Mouse (Mus musculus): Measurements from ENCODE around the gene Ddx24.

Gene Ddx24

GRCm38 (mm10) chr12:103389982-103390381 is 35.6 kb downstream of the Ddx24 start:
- DNase-seq (ENCODE audit: low spot score in 2 of 2): no peak

DNA sequence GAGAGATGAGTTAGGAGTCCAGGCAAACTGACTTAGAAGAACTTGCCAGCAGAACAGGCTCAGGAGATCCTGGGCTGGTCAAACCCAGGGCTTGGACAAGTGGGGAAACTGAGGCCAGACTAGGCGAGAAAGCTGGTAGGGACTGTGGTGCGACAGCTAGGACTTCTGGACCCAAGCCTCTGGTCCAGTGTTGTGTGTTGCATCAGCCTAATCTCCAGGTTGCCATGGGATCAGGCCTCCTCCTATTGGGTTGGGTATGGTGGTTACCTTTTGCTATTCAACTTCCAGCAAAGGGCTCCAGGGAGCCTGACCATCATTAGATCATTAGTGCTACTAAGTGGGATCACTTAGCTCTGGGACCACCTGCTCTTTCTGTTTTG is 36.3 kb downstream of the Ddx24 start:
- no peak for DNase-seq (ENCODE audit: low spot score in 2 of 2)

DNA sequence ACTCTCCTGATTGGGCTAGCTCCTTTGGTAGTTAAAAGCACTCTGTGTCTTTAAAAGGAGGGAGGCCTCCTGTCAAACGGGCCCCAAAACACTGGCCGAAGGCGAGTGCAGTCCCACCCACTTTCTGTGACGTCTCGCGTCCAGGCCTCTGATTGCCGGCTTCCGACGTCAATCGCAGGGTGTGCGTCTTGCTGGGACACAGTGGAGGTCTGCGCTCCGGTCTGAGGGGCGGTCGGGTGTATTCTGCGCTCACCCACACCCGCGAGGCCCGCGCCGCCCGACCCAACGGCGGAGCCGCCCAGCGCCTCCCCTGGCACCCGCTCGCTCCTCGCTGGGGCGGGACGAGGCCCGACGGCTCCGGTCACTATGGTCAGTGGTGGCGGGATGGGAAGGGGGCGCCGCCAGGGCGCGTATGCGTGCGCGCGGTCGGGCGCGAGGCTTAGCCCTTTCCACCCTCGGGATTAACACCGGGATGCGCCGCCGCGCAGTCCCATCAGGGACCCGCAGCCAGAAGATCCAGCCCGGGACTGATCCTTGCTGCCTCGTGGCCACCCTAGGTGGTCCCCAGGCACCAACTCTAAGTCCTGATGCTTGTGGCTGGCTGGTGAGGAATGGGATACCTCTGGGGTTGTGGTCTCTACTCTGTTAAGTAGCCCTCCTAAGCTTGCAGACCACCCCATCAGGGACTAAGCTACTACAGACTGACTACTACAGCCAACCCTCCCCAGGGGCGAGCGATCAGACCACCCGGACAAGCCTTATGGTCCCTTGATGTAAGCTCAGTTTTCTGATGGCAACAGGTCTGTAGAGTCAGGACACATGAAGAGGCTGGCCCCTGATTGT is 36.9 kb downstream of the Ddx24 start, which contains the start of gene Otub2:
Gene Otub2 (plus strand): TSS at position 178 of the 843 bp plus-strand sequence.
- peak; percentile 95 to 96 for DNase-seq (ENCODE audit: low spot score in 2 of 2)

DNA sequence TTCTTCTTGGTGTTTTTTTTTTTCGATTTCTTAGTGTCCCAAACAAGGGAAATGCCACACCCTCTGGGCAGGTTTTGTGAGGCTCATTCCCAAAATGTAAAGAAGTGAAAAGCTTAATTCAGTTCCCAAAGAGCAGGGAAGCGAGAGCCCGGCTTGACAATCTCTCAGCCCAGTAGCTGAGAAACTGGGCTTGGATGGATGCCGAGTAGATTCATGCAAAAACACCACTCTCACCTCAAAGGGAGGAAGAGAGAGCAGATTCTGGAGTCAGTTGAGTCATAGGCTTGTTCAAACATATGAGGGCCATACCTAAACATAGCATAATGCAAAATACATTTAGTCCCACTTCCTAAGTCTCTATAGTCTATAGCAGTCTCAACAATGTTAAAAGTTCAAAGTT is 45.4 kb downstream of the Ddx24 start:
- DNase-seq (ENCODE audit: low spot score in 2 of 2): no peak

DNA sequence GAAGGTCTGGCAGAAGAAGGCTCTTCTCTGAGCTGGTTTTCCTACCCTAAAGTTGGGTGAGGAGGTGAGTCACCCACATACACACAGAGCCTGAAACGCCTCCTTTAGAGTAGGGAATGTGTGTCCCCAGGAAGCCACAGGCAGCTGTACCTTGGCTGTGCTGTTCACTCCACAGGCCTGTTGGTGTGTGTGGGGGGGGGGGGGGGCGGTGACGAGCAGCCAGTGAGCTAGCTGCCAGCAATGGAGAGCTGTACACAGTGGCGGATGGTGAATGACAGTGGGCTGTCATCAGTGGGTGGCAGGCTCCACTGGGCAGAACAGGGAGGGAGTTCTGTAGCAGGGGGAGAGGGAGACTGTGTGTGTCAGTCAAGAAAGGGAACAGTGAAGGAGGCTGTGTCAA is 48.9 kb downstream of the Ddx24 start:
- DNase-seq (ENCODE audit: low spot score in 2 of 2): no peak

DNA sequence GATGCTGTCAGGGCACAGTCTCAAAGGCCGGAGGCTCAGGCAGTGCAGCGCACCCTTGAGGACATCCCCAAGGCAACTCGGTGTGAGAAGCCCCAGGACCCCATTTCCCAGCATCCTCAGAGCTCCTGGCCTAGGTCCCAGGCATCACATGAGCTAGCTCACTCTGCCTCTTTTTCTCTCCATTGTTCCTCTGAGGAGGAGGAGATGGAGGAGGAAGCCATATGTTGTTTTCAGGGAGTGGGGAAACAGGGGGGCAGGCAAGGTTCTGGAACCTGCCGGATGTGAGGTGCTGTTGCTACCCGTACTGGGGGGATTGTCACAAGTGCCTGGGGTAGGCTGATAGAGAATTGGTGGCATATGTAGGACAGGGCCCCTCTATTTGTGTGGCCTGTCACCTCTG is 49.5 kb downstream of the Ddx24 start:
- no peak for DNase-seq (ENCODE audit: low spot score in 2 of 2)

DNA sequence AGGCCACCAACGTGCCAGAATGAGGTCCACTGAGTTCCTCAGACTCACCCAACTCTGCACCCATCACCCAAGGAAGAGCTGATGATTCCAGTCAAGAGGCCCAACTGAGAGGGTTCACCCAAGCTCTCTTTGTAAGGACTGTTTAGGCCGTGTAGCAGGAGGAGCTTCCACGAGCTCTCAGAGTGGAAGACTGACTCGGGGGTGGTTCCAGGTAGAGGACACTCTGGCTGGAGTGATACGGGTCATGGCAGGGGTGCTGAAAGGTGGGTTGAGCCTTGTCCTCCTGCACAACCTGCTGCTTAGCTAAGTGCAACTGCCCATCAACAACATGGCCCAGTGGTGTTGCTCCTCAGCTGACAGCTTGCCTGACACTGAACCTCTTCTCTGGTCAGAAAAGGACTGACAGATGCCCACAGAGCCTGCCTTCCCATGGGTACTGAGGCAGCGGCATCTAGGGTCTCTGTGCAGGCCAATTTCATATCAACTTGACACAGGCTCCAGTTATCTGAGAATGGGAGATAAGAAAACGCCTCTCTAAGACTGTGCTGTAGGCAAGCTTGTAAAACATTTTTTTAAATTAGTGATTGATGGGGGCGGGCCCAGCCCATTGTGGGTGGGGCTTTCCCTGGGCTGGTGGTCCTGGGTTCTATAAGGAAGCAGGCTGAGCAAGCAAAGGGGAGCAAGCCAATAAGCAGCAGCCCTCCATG is 51.9 kb downstream of the Ddx24 start:
- DNase-seq (ENCODE audit: low spot score in 2 of 2): no peak

- DNase-seq (ENCODE audit: low spot score in 2 of 2): peak; percentile 66 to 84
These were observed 53.9 kb downstream of the Ddx24 start for GRCm38 (mm10) chr12:103371711-103372110.

DNA sequence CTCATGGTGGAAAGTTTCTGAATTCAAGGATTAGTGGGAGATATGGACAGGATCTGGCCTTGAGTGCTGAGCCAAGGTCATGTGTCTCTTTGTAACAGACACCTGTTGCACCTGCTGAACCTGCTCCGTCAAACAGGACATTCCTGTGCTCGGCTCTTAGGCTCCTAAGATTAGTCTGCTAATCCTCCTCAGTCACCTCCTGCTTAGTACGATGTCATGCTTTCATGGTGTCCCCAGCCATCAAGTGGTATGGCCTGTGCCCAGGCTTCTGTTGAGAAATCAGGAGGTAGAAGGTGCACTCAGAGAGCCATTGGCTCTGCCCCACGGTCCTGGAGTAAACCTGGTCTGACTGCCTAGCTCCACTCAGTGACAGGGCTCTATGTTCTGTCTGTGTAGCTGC is 54.8 kb downstream of the Ddx24 start:
- DNase-seq (ENCODE audit: low spot score in 2 of 2): no peak

DNA sequence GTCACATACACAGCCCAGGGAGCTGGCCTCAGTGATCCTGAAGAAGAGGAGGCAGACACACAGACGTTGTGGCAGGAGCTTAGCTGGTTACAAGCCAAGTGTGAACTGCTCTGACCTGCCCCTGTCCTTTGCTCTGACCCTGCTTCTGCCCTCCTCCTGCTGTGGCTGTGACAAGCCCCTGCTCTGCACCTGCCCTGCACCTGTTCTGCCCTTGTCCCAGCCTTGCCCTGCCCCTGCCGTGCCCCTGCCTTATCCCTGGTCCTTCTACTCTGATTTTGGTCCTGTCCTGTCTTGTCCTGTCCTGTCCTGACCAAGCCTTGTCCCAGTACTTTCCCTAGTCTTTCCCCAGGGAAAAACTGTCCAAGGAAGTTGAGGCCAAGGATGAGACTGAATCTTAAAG is 56.9 kb downstream of the Ddx24 start:
- DNase-seq (ENCODE audit: low spot score in 2 of 2): no peak

DNA sequence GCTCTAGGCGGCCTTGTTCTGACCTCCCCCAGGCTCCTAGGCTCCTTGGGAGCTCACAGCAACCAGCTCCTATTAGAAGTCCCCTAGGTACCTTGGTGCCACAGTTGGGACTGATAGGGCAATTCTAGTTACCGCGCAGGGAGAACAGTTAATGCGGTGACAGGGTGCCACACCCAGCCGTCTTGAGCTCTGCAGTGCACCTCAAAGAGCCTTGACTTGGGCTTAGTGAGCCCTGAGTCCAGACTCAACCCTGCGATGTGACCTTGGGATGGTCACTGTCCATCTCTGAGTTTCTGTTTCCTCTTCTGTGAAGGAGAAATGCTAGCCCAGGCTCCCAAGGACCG is 57.3 kb downstream of the Ddx24 start:
- DNase-seq (ENCODE audit: low spot score in 2 of 2): no peak

GRCm38 (mm10) chr12:103367620-103368325 is 57.9 kb downstream of the Ddx24 start:
- DNase-seq (ENCODE audit: low spot score in 2 of 2): peak; percentile 70 to 90

GRCm38 (mm10) chr12:103367171-103367570 is 58.5 kb downstream of the Ddx24 start:
- no peak for DNase-seq (ENCODE audit: low spot score in 2 of 2)

DNA sequence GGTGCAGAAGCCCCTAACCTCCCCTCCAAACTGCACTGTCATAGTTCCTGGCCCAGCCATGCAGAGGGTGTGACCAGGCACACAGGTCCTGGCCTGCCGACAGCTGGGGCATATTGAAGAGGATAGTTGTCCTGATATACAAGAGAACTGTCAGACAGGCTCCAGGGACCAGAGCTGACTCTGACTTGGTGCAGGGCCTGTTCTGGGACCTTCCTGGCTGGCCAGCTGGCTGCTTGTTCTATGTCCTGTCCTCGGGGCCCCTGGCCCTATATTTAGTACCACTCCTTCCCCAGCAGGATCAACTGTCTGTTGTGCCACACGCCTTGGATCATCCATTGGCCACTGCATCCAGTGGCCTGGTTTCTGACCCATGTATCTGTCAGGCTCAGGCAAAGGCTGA is 63.3 kb downstream of the Ddx24 start:
- no peak for DNase-seq (ENCODE audit: low spot score in 2 of 2)

DNA sequence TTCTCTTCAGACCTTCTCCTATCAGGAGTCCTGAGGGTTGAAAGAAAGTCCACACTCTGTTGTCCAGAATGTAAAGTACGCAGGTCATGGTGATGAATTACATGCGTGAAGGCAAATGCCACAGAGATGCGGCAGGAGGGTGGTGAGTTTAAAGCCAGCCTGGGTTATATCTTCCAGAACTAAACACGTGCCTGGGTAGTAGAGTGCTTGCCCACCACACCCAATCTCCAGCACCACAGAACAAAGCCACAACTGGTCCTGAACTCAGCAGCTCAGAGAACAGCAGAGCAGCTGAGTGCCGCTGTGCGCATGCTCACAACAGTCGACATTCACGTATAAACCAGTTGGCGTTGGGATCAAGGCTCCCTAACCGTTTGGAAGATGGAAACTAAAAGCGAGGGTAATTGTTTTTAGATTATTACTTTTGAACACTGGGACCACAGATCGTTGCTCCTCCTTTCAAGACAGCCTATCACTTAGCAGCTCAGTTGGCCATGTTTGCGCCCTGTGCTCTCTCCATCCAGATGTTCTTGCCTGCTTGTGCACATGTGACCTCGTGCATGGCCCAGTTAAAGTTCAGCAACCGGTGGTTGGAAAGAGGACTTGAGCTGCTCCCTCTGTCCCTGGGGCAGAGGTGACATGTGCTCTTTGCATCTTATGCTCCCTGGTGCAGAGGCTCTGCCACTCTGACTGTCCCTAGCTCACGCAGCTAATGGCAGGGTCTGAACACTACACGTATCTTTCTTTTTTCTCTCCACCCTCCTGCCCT is 63.9 kb downstream of the Ddx24 start:
- no peak for DNase-seq (ENCODE audit: low spot score in 2 of 2)

GRCm38 (mm10) chr12:103360812-103361211 is 64.8 kb downstream of the Ddx24 start:
- DNase-seq (ENCODE audit: low spot score in 2 of 2): no peak

- DNase-seq (ENCODE audit: low spot score in 2 of 2): peak in 1 of 2 experiments; percentile 39
These were observed 66.5 kb downstream of the Ddx24 start for GRCm38 (mm10) chr12:103358951-103359801.

GRCm38 (mm10) chr12:103358216-103358615 is 67.4 kb downstream of the Ddx24 start:
- DNase-seq (ENCODE audit: low spot score in 2 of 2): no peak

Data from spleen, postnatal 4 days (tissue).